Mouse (Mus musculus) urinary bladder, adult 2 months (tissue): Measurements from ENCODE around the gene Ptgs1. TPM values are rescaled to one million over a fixed set of nuclear protein-coding genes. Genes with fewer than 3 reads are reported as not detected.

Source experiments
- DNase-seq: peaks from one replicate; pipeline ENCODE4 v3.0.0; 2022; ENCODE audit warnings: low spot score
- polyA plus RNA-seq: library from polyadenylated mRNA; depleted of rRNA; stranded (reverse); fragments of >200 nt; gene quantifications from 2 replicates; pipeline ENCODE4 v1.2.3, GENCODE M21; 2012

Gene Ptgs1
- polyA plus RNA-seq, 1 experiment, result 63.0 TPM

- DNase-seq, result no peak
Measured at GRCm38 (mm10) chr2:36214425-36214824, 15.8 kb upstream of the Ptgs1 start.

- no peak for DNase-seq
Measured at GRCm38 (mm10) chr2:36215203-36215739, 15.0 kb upstream of the Ptgs1 start.

DNA sequence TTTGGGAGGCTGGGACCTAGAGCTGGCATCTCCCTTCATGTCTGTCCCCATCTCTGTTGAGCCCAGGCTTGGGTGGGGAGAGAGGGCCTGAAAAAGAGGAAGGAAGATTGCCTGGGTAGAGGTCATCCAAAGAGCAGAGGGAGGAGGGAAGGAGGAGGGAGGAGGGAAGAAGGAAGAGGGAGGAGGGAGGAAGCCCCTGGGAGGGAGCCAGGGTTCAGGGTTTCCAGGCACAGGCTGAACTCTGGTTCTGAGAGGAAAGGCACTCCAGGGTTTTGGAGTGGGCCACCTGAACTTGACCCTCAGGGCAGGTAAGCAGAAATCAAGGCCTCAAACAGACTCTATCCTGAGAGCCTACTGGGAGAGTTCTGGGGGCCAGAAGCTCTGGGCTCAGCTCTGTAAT, 13.7 kb upstream of the Ptgs1 start:
- DNase-seq, result no peak

DNA sequence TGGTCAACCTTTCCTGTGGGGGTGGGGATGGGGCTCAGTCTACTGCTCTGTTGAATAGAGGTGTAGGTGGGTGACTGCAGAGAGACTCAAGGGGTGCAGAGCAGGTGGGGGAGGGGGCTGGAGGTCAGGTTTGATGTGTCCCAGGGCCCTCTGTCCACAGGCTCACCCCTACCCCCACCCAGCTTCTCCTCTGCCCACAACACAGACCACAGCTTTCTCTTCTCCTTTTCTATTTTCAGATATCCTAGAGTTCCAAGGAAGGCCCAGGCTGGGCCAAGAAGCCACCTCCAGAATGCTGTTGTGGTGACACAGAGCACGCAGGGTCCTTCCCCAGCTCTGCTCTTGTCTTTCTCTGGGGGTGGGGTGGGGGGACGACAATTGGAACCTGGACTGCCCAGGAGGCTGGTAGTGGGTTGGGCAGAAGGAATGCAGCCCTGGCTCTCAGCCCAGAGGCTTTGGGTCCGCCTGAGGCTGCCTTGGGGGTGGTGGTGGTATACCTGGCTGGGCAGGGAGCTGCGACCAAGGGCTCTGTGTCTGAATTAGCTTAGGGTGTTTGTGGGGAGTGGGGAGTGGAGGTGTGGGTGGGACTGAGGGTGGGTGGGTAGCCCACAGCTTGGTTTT, 13.2 kb upstream of the Ptgs1 start:
- no peak for DNase-seq

- DNase-seq, result no peak
Measured at GRCm38 (mm10) chr2:36217692-36218233, 12.5 kb upstream of the Ptgs1 start.

DNA sequence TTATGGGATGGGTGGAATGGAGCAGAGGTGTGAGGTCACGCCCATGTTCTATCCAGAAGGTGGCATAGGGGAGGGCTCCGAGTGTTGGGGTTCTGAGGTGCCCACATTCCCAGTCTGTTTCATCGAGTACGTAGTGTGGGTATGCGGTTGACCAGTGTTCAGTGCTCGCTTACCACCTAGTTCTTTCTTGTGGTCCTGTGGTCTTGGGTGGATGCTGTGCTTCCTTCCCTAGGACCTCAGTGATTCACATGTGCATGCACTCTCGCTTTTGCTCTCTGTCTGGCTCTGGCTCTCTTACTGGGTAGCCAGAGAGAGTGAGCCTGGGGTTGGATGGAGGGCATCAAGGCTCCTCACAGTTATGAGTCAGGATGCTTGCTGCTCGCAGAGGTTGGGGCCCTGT, 10.1 kb upstream of the Ptgs1 start:
- no peak for DNase-seq

DNA sequence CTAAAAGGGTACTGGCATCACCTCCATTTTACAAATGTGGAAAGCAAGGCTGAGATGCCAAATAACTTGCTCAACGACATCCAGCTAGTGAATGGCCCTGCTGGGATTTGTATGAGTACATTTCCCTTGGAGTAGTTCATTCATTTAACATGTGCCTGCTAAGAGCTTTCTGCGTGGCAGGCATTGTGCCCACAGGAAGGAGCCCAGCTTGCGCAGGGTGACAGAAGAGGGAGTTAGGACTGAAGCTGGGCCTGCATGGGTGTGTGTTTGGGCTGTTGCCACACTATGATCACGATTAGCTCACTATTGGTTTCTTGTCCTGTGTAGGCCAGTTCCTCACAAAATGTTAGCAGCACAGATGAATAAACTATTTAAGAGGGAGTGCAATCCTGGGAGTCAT, 9.3 kb upstream of the Ptgs1 start:
- DNase-seq, result no peak

DNA sequence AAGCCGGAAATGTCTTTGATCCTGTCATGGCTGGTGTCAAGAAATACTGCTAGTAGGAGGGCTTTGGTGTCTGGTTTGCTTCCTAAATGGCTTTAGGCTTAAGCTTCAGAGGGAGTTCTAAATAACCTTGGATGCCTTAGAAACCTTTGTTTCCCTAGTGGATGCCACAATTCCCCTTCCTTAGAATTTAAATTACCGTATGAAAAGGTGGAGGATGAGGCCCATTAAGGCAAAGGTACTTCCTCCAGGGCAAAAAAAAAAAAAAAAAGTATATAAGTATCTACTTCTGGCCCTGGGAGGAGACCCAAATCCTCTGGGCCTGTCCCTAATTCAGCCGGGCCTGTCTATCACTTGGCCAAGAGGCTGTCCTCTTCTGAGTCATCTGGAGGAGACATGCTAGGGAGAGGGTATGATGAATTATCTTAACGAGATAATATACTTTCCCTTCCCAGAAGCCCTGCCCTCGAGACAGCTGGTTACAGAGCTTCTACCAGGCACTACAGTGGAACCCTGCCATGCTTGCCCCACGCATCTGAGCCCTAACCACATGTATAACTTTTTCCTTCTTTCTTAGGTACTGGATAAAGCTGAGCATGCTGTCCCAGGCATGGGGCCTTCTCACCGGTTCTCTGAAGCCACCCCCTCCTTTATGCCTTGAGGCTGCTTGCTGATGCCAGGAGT, 7.9 kb upstream of the Ptgs1 start:
- DNase-seq, result no peak

DNA sequence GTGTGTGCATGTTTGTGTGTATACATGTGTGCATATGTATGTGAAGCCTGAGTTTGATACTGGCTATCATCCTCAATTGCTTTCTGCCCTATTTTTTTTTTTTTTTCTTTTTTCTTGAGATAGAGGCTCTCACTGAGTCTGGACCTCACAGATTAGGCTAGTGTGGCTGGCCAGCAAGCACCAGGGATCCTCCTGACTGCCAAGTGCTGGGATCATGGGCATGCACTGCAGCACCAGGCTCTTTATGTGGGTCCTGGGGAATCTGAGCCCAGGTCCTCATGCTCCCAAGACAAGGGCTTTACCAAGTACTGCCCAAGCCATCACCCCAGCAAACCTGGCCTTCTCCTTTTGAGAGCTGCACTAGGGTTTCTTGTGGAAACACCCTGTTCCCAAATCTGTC, 6.8 kb upstream of the Ptgs1 start:
- no peak for DNase-seq

DNA sequence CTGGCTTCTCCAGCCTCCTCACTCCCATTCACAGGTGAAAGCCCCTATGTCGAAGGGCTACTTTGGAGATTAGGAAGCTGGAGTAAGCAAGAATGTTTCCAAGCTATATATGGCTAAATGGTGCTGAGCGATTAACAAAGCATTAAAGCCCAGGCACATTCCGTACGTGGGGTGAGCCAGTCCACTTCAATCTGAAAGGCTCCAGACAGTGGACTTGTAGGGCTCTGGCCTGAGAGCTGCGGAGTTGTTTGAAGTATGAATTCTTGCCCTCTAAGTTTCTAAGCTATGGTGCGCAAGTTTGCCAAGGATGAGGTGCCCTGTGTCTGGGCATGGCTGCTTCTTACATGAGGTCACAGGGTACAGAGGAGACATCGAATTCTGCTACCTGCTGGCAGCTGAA, 6.1 kb upstream of the Ptgs1 start:
- no peak for DNase-seq

DNA sequence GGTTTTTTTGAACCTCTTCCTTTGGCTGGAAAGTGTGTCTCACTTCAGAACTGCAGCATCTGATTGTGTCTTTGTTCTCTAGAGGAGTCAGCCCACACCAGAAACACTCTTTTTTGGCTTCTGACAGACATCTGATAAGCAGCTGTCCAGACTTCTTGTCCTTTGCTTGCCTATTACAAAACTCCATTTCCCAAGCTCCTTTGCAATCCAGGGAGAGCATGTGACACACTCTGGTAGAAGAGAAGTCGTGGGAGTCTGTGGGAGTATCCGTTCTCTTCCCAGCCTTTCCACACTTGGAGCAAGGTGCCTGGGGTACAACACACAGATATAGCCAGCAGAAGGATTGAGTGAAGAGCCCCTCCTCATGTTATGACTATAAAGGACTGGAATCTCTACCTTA, 5.6 kb upstream of the Ptgs1 start:
- DNase-seq, result no peak

GRCm38 (mm10) chr2:36230967-36231366, 741 bp downstream of the Ptgs1 start:
- DNase-seq, result no peak

DNA sequence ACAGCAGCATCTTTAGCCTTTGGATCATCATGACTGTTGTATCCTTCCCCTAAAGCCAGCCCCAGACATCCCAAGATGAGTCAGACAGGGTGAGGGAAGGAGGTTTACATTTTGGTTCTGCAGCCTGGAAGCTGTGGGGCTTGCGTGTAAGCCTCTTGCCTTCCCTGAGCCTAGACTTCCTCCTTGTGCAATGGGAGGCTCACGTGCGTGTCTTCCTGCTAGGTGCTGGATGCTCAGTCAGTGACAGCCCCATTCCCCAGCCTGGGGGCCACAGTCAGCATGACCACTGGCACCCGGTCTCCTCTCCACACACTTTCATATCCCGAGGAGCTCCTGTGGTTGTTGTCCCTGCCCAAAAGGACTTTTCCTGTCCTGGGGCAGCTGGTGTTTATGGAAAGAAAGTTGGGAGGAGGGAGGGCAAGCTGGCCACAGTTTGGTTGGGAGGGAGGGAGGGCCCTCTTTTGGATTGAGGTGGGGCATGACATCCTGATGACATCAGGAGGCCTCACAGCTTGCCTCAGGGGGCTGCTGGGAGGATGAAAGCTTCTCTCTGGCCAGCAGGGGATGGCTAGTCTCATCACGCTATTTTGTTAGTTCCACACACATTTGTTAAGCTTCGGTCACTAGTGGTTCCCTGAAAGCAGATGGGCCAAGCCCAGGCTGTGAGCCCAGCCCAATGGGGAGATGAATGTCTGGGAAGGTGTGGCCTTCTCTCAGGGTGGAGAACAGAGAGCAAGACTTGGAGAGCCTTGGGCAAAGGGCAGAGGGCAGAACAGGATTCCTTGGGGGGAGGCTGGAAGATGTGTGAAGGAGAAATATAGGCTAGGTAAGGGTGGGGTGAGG, 4.5 kb downstream of the Ptgs1 start:
- DNase-seq, result no peak

DNA sequence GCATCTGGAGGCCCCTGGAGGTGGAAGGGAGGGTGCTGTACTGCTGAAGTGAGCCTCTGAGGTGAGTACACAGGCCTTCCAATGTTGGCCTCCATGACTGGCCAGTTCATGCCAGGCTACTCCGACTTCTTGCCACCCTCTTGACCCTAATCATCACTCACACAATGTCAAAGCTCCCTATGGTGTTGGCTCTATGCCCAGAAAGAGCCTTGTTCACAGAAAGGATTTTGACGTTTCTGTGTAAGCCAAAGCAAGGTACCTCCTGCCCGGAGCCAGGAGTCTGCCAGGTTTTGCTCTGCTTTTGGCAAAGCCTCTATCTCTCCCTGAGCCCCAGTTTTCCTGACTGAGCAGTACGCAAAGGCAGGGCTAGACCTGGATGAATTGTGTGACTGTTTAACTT, 5.7 kb downstream of the Ptgs1 start:
- DNase-seq, result no peak

GRCm38 (mm10) chr2:36236889-36237288, 6.7 kb downstream of the Ptgs1 start:
- no peak for DNase-seq

DNA sequence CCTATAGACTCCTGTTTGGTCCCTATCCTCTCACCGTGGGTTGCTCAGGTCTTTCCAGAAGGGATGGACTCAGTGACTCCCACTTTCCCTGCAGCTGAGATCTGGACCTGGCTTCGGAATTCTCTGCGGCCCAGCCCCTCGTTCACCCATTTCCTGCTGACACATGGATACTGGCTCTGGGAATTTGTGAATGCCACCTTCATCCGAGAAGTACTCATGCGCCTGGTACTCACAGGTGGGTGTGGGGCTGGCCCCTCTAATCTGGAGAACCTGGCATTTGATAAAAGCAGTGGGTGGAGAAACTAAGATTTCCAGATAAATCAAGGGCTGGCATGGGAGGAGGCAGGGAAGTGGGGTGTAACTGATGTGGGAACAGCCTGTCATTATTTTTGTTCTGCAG, 7.3 kb downstream of the Ptgs1 start:
- DNase-seq, result no peak

GRCm38 (mm10) chr2:36238467-36238866, 8.2 kb downstream of the Ptgs1 start:
- DNase-seq, result no peak

- DNase-seq, result no peak
Measured at GRCm38 (mm10) chr2:36238951-36239350, 8.7 kb downstream of the Ptgs1 start.

- DNase-seq, result no peak
Measured at GRCm38 (mm10) chr2:36242514-36242913, 12.3 kb downstream of the Ptgs1 start.

DNA sequence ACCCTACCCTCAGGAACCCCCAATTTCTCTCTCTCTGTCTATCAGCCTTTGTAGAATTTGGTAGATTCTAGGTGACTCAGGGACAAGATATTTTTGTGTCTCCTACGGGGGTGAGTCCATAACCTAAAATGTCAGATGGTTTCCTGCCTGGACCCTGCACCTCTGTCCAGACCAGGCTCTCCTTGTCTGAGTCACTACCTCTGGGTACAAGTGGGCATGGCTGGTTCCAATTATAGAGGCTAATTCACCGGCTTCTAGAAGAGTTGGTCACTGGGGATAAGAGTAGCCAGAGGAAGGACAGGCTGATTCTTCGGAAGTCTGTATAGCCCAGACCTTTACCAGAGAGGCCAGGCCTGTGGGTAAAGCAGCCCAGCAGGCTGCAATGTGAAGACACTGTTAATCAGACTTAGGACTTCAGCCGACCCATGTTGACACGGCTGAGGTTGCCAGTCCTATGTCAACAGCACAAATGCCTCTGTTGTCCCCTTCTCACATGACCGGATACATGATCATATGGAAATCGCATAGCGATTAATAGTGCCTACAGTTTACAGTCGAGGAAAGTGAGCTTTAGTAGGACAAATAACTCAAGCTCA, 13.2 kb downstream of the Ptgs1 start:
- no peak for DNase-seq

- no peak for DNase-seq
Measured at GRCm38 (mm10) chr2:36243892-36244309, 13.7 kb downstream of the Ptgs1 start.

GRCm38 (mm10) chr2:36244705-36245104, 14.5 kb downstream of the Ptgs1 start:
- no peak for DNase-seq
